Mouse (Mus musculus) left cerebral cortex, adult 9 months (tissue): ENCODE results near the gene Mlf1.

Source experiments
- DNase-seq, 2 experiments: peaks; one replicate each; pipeline ENCODE4 v3.0.0; 2022; ENCODE audit warnings: low spot score in 2 of 2

Mlf1 gene

GRCm38 (mm10) chr3:67447143-67447542 is 73.2 kb downstream of the Mlf1 start:
- no peak for DNase-seq
